8 mouse cellular contexts compared by ENCODE assay signal in the genomic region with DNA sequence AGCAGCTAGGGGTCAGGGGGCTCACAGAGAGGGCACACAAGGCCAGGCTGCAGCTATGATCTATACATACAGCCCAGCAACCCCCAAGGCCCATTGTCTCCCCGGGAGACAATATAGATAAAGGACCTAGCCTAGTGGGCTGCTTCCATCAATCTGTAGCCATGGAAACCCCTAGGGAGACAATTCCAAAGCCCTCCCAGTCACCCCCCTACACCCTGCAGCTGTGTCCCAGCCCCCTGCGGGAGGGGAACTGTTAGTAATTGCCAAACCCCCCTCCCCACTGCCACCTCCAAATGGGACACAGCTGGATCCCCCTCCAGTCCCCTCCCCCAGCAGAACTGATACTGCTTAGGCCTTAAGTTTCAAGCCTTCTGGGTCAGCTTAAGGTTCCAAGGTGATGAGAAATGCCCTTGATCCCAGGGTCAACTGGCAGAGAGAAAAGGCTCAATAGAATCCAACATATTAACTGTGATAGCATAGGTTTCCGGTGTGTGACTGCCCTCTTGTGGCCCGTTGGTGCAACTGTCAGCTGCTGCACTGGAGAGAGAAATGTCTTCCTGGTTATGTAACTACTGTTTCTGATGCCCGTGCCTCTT. TPM values are rescaled to one million over a fixed set of nuclear protein-coding genes. Genes with fewer than 3 reads are reported as not detected.
DNase-seq lines count a peak whose midpoint lies in the region; ATAC-seq and TF ChIP-seq lines count a peak whose summit lies in the region.

No protein-coding gene starts in this region.

- peak overlapping the region; percentile 25; the same call in 1 of the 2 replicates for H3K9ac ChIP-seq in forebrain, embryonic 16.5 days (replicated peaks; ENCODE audit: low read depth, low read length)
- no peak overlapping the region for H3K9ac ChIP-seq in lung, embryonic 15.5 days

- no peak overlapping the region; the same call in 1 of the 2 replicates for H3K4me2 ChIP-seq in forebrain, embryonic 16.5 days (ENCODE audit: low read length)
- H3K4me2 ChIP-seq in lung, embryonic 15.5 days, result no peak overlapping the region

- DNase-seq in MN1 (ENCODE audit: low spot score), result peak; percentile 87
- DNase-seq in cerebellum, adult 11-12 months, result peak; percentile 75
- peak; percentile 91 for DNase-seq in hindbrain, embryonic 10.5 days (ENCODE audit: low spot score)
- DNase-seq in layer of hippocampus, adult 9-10 months (ENCODE audit: low spot score), result peak; percentile 87
- peak; percentile 61 to 79 for DNase-seq in urinary bladder, postnatal 36 days (ENCODE audit: low spot score in 2 of 2)

- peak; percentile 41; the same call in 1 of the 2 replicates for TF ChIP-seq CTCF in olfactory bulb, adult 2 months (IDR thresholded peaks at IDR 0.05; ENCODE audit: insufficient read depth, low read depth, low read length)

- H3K27ac ChIP-seq in forebrain, embryonic 16.5 days (ENCODE audit: low read length), result peak overlapping the region; percentile 70; the same call in 1 of the 2 replicates
- peak overlapping the region; percentile 88 for H3K27ac ChIP-seq in hindbrain, embryonic 10.5 days
- H3K27ac ChIP-seq in lung, embryonic 15.5 days, result no peak overlapping the region
- peak overlapping the region; percentile 40; the same call in 1 of the 2 replicates for H3K27ac ChIP-seq in olfactory bulb, adult 2 months (ENCODE audit: insufficient read depth, low read depth, low read length)

- no peaks in the 10 kb centered on the region for H3K36me3 ChIP-seq in forebrain, embryonic 16.5 days (ENCODE audit: control insufficient read depth, insufficient read depth)
- no peaks in the 10 kb centered on the region for H3K36me3 ChIP-seq in hindbrain, embryonic 10.5 days
- no peaks in the 10 kb centered on the region for H3K36me3 ChIP-seq in lung, embryonic 15.5 days

- TF ChIP-seq POLR2A in olfactory bulb, adult 2 months (IDR thresholded peaks at IDR 0.05; ENCODE audit: insufficient read depth, low read depth, low read length), result no peak

- H3K4me3 ChIP-seq in forebrain, embryonic 16.5 days (replicated peaks; ENCODE audit: low read length), result no peak overlapping the region
- peak overlapping the region; percentile 20 for H3K4me3 ChIP-seq in hindbrain, embryonic 10.5 days
- no peak overlapping the region for H3K4me3 ChIP-seq in lung, embryonic 15.5 days
- H3K4me3 ChIP-seq in olfactory bulb, adult 2 months (ENCODE audit: insufficient read depth, low read depth, low read length), result no peak overlapping the region

- no peaks in the 10 kb centered on the region for H3K9me3 ChIP-seq in forebrain, embryonic 16.5 days (ENCODE audit: control insufficient read depth, low read length)
- no peaks in the 10 kb centered on the region for H3K9me3 ChIP-seq in hindbrain, embryonic 10.5 days
- H3K9me3 ChIP-seq in lung, embryonic 15.5 days, result no peaks in the 10 kb centered on the region

- 1% methylated on average over 5 of the region's 5 CpGs for WGBS in forebrain, embryonic 16.5 days
- 2% methylated on average over 5 of the region's 5 CpGs for WGBS in hindbrain, embryonic 10.5 days
- WGBS in lung, embryonic 15.5 days, result 13% methylated on average over 5 of the region's 5 CpGs
- 6% methylated on average over 5 of the region's 5 CpGs for WGBS in olfactory bulb, adult 2 months

- peak; percentile 86 for ATAC-seq in forebrain, embryonic 16.5 days
- ATAC-seq in lung, embryonic 15.5 days (ENCODE audit: borderline replicate concordance, extremely low read depth, low FRiP score, low TSS enrichment), result peak; percentile 28; the same call in 1 of the 2 replicates

- H3K4me1 ChIP-seq in forebrain, embryonic 16.5 days (replicated peaks; ENCODE audit: control insufficient read depth, insufficient read depth, low read length), result peaks cover 8% of the 10 kb centered on the region
- peaks cover 29% of the 10 kb centered on the region for H3K4me1 ChIP-seq in hindbrain, embryonic 10.5 days (replicated peaks)
- peaks cover 3% of the 10 kb centered on the region; the same call in 1 of the 2 replicates for H3K4me1 ChIP-seq in lung, embryonic 15.5 days
- H3K4me1 ChIP-seq in olfactory bulb, adult 2 months (ENCODE audit: control insufficient read depth, insufficient read depth, low read length), result peaks cover 10% of the 10 kb centered on the region

- no peaks in the 10 kb centered on the region for H3K27me3 ChIP-seq in forebrain, embryonic 16.5 days (replicated peaks; ENCODE audit: control insufficient read depth, insufficient read depth, low read length)
- H3K27me3 ChIP-seq in hindbrain, embryonic 10.5 days (ENCODE audit: insufficient read depth, poor library complexity, severe bottlenecking), result no peaks in the 10 kb centered on the region
- H3K27me3 ChIP-seq in lung, embryonic 15.5 days, result no peaks in the 10 kb centered on the region

RNA-seq across cellular contexts. Expression of gene E2f2, which starts 12.3 kb away (rescaled TPM):
- 3.9 and 4.3 TPM in 2 replicates for polyA plus RNA-seq in forebrain, embryonic 16.5 days (2015; fragmentation: Nextera tagmentation; extraction: Ambion mirVana)
- polyA plus RNA-seq in hindbrain, embryonic 10.5 days (2016; fragmentation: Nextera tagmentation; extraction: Ambion mirVana), result 9.0 and 9.4 TPM in 2 replicates
- 13.7 and 16.1 TPM in 2 replicates for polyA plus RNA-seq in lung, embryonic 15.5 days (2015; fragmentation: Nextera tagmentation; extraction: Ambion mirVana)
- polyA plus RNA-seq in olfactory bulb, adult 2 months (2012; ENCODE audit: insufficient read depth, insufficient read length, low replicate concordance, missing spikeins), result 129 TPM in 1 of 2 replicates, not detected in the other

RNA-seq across cellular contexts. Expression of gene Id3, which starts 16.6 kb away (rescaled TPM):
- polyA plus RNA-seq in forebrain, embryonic 16.5 days (2015; fragmentation: Nextera tagmentation; extraction: Ambion mirVana), result 85.1 and 102 TPM in 2 replicates
- polyA plus RNA-seq in hindbrain, embryonic 10.5 days (2016; fragmentation: Nextera tagmentation; extraction: Ambion mirVana), result 576 and 684 TPM in 2 replicates
- polyA plus RNA-seq in lung, embryonic 15.5 days (2015; fragmentation: Nextera tagmentation; extraction: Ambion mirVana), result 498 and 529 TPM in 2 replicates
- polyA plus RNA-seq in olfactory bulb, adult 2 months (2012; ENCODE audit: insufficient read depth, insufficient read length, low replicate concordance, missing spikeins), result not detected in 2 replicates

RNA-seq across cellular contexts. Expression of gene Asap3, which starts 46.3 kb away (rescaled TPM):
- polyA plus RNA-seq in forebrain, embryonic 16.5 days (2015; fragmentation: Nextera tagmentation; extraction: Ambion mirVana), result 3.7 and 4.1 TPM in 2 replicates
- 5.2 and 6.5 TPM in 2 replicates for polyA plus RNA-seq in hindbrain, embryonic 10.5 days (2016; fragmentation: Nextera tagmentation; extraction: Ambion mirVana)
- polyA plus RNA-seq in lung, embryonic 15.5 days (2015; fragmentation: Nextera tagmentation; extraction: Ambion mirVana), result 6.5 and 8.1 TPM in 2 replicates
- not detected in 2 replicates for polyA plus RNA-seq in olfactory bulb, adult 2 months (2012; ENCODE audit: insufficient read depth, insufficient read length, low replicate concordance, missing spikeins)

Comparison
In these comparisons a context has a peak if more than half of its experiments do, and no peak if none do; other contexts are left out.
1. RNA of gene Id3, which starts 16.6 kb away (polyA plus RNA-seq): 576 to 684 TPM in hindbrain, embryonic 10.5 days, 498 to 529 TPM in lung, embryonic 15.5 days and 85.1 to 102 TPM in forebrain, embryonic 16.5 days; not detected in olfactory bulb, adult 2 months; every median in the first group is over 10 times any median in the second.
2. Peak in every context shown above with its lines, with median percentiles within 50 percentile points of each other: DNase-seq.